Mouse (Mus musculus) adrenal gland, postnatal 14 days (tissue): ENCODE data around the gene Rhox12. TPM values are rescaled to one million over a fixed set of nuclear protein-coding genes. Genes with fewer than 3 reads are reported as not detected.
A peak's percentile ranks its signal among the peaks of the same experiment; 100 is the strongest.

Source experiments
- DNase-seq: peaks from one replicate; pipeline ENCODE4 v3.0.0; 2021; ENCODE audit warnings: mixed read lengths
- long read RNA-seq, 2 experiments: library from polyadenylated mRNA; stranded (forward); transcript quantifications; one replicate each; pipeline ENCODE4 v2.0.0; 2021
- total RNA-seq: library from RNA; stranded (reverse); gene quantifications from 2 replicates; pipeline ENCODE4 v1.2.3, GENCODE M21; 2021

The Rhox12 gene
- not detected in 2 replicates for total RNA-seq
- long read RNA-seq, experiment 1 = 0 reads
- long read RNA-seq, experiment 2 = 0 reads

DNA sequence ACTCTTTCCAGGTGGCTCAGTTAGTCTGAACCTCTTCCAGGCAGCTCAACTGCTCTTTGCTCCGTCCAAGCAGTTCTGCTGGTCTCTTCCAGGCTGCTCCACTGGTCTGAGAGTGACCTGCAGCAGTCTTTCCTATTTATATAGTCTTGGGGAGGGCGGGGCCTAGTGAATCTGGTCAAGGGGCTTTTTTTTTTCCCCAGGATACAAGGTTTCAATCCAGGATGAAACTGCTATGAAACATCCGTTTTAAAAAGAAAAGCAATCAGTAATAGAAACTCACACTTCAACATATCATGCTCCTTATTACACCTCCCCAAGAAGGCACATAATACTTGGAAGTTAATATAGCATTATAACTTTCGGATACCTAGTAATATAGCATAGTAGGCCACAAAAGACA, at the start of gene Rhox12:
Gene Rhox12, minus strand, starts transcription at position 101 of the 400 bp plus-strand sequence.
- DNase-seq = no peak

DNA sequence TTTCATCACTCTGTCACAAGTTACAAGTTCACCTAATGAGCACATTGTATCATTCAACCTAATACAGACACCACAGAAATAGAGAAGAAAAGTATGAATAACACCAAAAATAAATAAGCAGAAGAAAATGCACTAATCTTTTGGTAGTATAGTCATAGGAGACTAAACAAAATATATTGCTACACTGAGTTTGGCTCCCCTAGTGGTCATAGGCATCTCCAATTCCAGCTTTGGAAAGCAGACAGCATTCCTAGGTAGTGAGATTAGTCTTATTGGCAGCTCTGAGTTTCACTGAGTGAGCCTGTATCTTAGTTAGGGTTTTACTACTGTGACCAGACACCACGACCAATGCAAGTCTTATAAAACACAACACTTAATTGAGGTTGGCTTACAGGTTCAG, 48.4 kb upstream of the Rhox12 start:
- DNase-seq = no peak

DNA sequence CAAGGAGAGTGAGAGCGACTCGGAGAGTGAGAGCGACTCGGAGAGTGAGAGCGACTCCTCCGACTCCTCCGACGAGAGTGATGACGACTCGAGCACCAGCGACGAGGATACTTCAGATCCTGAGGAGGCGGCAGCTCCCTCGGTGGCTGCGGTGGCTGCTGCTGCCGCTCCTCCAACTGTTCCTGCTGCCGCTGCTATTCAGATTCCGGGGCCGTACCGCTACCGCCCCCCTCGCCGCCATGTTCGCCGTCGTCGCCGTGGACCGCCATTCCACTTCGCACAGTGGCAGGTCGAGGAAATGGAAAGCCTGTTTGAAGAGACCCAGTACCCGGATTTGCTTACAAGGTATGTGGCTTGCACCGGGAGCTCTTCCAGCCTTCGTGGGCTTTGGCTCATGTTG, 10.8 kb upstream of the Rhox12 start:
- no peak for DNase-seq

DNA sequence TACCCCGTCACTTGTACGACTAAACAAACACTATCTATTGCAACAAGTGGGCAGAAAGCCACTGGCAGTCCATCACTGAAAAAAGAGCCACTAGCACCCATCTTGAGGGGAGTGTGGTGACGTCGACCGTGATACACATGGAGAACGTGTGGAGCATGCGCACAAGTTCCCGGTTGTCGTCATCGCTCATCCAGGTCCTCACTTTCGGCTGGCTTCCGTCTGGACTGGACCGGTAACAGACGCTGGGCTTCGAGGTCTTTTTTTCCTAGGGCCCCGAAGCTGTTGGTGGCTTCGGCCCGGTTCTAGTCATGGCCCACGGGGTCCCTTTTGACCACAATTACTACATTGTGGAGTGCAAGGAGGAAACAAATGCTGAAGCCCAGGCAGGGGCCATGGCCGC, 10.3 kb upstream of the Rhox12 start, which contains the start of gene Rhox13:
Gene Rhox13, plus strand, starts transcription at position 238 of the 400 bp plus-strand sequence.
- no peak for DNase-seq

DNA sequence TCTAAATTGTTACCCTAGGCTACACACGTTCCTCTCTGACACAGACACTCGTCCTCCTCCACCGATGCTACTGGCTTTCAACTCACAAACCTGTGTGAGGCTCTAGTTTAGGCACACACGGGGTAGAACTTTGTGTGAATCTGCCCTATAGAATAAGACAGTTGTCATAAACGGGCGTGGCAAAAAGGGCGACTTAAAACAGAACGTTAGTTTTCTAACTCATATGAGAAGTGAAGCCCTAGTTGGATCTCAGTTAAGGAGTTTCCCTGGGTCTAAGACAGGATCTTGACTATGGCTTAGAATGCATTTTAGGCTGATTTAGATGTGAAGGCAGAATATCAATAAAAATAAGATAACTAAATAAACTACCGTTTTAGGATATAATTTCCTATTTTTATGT, 25.7 kb downstream of the Rhox12 start, which contains the start of gene Rhox11:
Gene Rhox11, minus strand, starts transcription at position 101 of the 400 bp plus-strand sequence.
- no peak for DNase-seq

DNA sequence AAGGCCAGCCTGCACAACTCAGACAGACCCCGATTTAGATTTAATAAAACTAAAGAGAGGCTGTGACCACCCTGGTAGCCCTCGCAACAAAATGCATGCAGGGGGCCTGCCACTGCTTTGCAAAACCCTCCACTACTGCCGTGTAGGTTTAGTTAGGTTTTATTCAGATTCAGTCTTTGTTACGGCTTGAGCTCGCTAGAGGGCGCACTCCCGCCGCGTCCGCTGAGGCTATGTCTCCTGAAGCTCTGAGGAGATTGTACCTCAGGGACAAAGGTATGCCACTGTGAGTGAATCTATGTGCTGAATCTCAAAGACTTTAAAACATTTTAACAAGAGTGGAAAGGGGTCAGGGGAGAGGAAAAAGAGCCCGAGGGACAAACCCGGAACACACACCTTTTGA, 26.5 kb downstream of the Rhox12 start:
- peak; percentile 71 for DNase-seq

DNA sequence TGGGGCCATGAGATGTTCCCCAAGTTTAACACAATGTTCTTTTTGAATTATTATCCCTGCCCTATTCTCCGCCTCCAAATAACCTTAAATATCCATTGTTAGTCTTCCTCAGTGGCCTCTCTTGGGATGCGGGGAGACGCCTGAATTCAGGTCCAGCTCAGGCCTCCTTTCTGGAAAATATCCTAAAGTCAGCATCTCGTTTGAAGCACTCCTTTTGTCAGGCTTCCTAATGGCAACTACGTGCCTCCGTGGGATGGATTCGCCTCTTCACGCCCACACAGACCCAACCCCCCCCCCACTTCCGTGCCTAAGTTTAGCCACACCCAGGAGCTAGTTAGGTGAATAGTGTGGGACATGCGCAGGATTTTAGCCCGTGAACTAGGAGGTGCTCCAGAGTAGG, 44.5 kb downstream of the Rhox12 start, which contains the start of gene Rhox10:
Gene Rhox10, plus strand, starts transcription at position 301 of the 400 bp plus-strand sequence.
- no peak for DNase-seq

DNA sequence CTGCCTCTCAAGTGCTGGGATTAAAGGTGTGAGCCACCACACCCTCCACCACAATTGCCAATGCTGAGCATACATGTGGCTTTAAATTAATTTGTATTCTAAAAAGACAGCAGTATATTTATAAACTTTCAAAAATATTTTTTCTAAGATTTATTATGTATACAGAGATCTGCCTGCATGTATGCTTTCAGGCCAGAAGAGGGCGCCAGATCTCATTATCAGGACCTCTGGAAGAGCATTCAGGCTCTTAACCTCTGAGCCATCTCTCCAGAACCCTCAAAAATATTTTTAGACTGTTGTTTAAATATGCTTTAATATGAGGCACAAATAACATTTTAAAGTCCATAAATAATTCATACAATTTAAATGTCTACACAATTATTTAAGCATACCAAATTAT, 49.2 kb downstream of the Rhox12 start:
- DNase-seq = peak; percentile 29

Other genes with a start within 250 kb of the Rhox12 start
- gene Rhox8, start 232.0 kb downstream of the Rhox12 start, total RNA-seq = not detected in 2 replicates
- not detected in 2 replicates for gene Rhox7b, start 213.7 kb downstream of the Rhox12 start, total RNA-seq
- not detected in 2 replicates for gene Rhox9, start 209.1 kb downstream of the Rhox12 start, total RNA-seq
- gene Btg1-ps1, start 92.1 kb downstream of the Rhox12 start, total RNA-seq = not detected in 2 replicates
- gene Btg1-ps2, start 67.8 kb downstream of the Rhox12 start, total RNA-seq = not detected in 2 replicates
- not detected in 2 replicates for gene Rhox10, start 44.4 kb downstream of the Rhox12 start, total RNA-seq
- gene Rhox11, start 25.8 kb downstream of the Rhox12 start, total RNA-seq = not detected in 2 replicates
- gene Rhox13, start 10.3 kb upstream of the Rhox12 start, total RNA-seq = not detected in 2 replicates
- gene Zbtb33, start 78.9 kb upstream of the Rhox12 start, total RNA-seq = 29.4 and 30.3 TPM in 2 replicates
- gene Tmem255a, start 141.5 kb upstream of the Rhox12 start, total RNA-seq = 9.9 and 12.2 TPM in 2 replicates
- gene Atp1b4, start 205.3 kb upstream of the Rhox12 start, total RNA-seq = not detected in 2 replicates